8 mouse cellular contexts compared by ENCODE assay signal in the genomic region with DNA sequence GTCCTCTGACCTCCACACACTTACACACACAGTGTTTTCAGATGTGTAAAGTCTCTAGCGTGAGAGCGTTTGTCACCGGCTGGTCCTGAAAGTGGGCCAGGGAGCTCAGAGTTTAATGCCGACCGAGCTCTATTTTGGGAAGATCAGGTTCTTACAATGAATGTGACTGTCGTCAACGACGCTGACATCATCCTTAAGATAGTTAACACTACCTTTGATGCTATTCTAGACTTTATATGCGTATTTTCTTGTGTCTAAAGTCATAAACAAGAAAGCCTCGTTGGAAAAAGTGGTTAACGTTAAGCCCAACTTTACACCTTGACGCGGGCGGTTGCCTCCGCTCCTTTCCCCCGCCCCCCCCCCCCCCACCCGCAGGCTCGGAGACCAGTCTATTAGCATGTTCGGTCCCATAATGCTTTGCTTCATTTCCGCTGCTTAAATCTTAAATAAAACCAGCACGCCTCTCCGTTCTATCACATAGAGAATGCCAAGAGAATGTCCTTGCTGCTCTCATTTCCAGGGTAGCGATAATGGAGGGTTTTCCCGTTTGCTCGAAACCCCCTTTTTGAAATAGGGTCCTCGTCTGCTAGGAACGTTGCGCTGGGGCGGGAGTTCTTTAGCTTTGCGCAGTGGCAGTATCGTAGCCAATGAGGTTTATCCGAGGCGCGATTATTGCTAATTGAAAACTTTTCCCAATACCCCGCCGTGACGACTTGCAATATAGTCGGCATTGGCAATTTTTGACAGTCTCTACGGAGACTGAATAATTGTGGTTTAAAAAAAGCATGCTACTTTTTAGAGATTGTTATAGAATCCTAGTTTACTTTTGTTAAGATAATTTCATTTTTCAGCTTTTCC. TPM values are rescaled to one million over a fixed set of nuclear protein-coding genes. Genes with fewer than 3 reads are reported as not detected.
DNase-seq lines count a peak whose midpoint lies in the region; ATAC-seq and TF ChIP-seq lines count a peak whose summit lies in the region.

No protein-coding gene starts in this region.

- peak; percentile 57 for DNase-seq in G1E (ENCODE audit: low spot score)
- peak; percentile 73 to 86 for DNase-seq in cerebellum, adult 18-20 months
- peak; percentile 92 for DNase-seq in forebrain, postnatal 0 days
- DNase-seq in layer of hippocampus, adult 9-10 months (ENCODE audit: low spot score): peak; percentile 94
- peak; percentile 75 for DNase-seq in ovary, postnatal 14 days (ENCODE audit: low spot score)
- peak; percentile 88 for DNase-seq in thymus, postnatal 25 days

- H3K4me3 ChIP-seq in G1E (ENCODE audit: low read depth, low read length): peak overlapping the region; percentile 28; the same call in 1 of the 2 replicates
- peak overlapping the region; percentile 32 for H3K4me3 ChIP-seq in forebrain, postnatal 0 days (ENCODE audit: low read depth, low read length)
- H3K4me3 ChIP-seq in lung, embryonic 16.5 days (ENCODE audit: low read length): peak overlapping the region; percentile 49

- no peaks in the 10 kb centered on the region for H3K27me3 ChIP-seq in G1E (ENCODE audit: insufficient read depth, low read length)
- no peaks in the 10 kb centered on the region for H3K27me3 ChIP-seq in forebrain, postnatal 0 days (ENCODE audit: insufficient read depth, low read length)
- H3K27me3 ChIP-seq in lung, embryonic 16.5 days (ENCODE audit: control insufficient read depth, insufficient read depth, low read depth, low read length): no peaks in the 10 kb centered on the region

- peaks cover 51% of the 10 kb centered on the region for H3K4me1 ChIP-seq in G1E (ENCODE audit: insufficient read depth, low read depth, low read length)
- peaks cover 6% of the 10 kb centered on the region; the same call in 1 of the 2 replicates for H3K4me1 ChIP-seq in forebrain, postnatal 0 days (ENCODE audit: insufficient read depth)
- peaks cover 28% of the 10 kb centered on the region for H3K4me1 ChIP-seq in lung, embryonic 16.5 days (replicated peaks; ENCODE audit: control insufficient read depth, insufficient read depth, low read length)

- under 1% methylated on average over 39 of the region's 39 CpGs for WGBS in forebrain, postnatal 0 days
- WGBS in lung, embryonic 16.5 days: under 1% methylated on average over 38 of the region's 39 CpGs

- peak overlapping the region; percentile 72 for H3K4me2 ChIP-seq in forebrain, postnatal 0 days (ENCODE audit: low read depth)
- H3K4me2 ChIP-seq in lung, embryonic 16.5 days (ENCODE audit: low read depth, low read length): peak overlapping the region; percentile 83

- peak; percentile 38 for ATAC-seq in G1E (ENCODE audit: extremely low read depth, insufficient number of reproducible peaks, low FRiP score, poor library complexity, severe bottlenecking)
- ATAC-seq in forebrain, postnatal 0 days: peak; percentile 82
- peak; percentile 26 to 32 for ATAC-seq in hematopoietic stem cell, adult 5-6 weeks (replicated peaks in 1 of 2; ENCODE audit: insufficient read depth in 1 of 2, low FRiP score in 2 of 2, low TSS enrichment in 1 of 2, low read depth in 1 of 2, poor library complexity in 2 of 2, severe bottlenecking in 2 of 2)
- peak; percentile 74 for ATAC-seq in lung, embryonic 16.5 days (ENCODE audit: low read depth)

- H3K9ac ChIP-seq in forebrain, postnatal 0 days: peak overlapping the region; percentile 82
- H3K9ac ChIP-seq in lung, embryonic 16.5 days (ENCODE audit: low read length): peak overlapping the region; percentile 86

- no peaks in the 10 kb centered on the region for H3K36me3 ChIP-seq in G1E (replicated peaks)
- no peaks in the 10 kb centered on the region for H3K36me3 ChIP-seq in forebrain, postnatal 0 days (ENCODE audit: insufficient read depth)
- H3K36me3 ChIP-seq in lung, embryonic 16.5 days (ENCODE audit: control insufficient read depth, insufficient read depth, low read length): no peaks in the 10 kb centered on the region

- peak overlapping the region; percentile 100 for H3K27ac ChIP-seq in forebrain, postnatal 0 days (ENCODE audit: low read depth, low read length)
- H3K27ac ChIP-seq in lung, embryonic 16.5 days (ENCODE audit: low read length): peak overlapping the region; percentile 100

- no peaks in the 10 kb centered on the region for H3K9me3 ChIP-seq in G1E (replicated peaks)
- no peaks in the 10 kb centered on the region for H3K9me3 ChIP-seq in forebrain, postnatal 0 days (ENCODE audit: low read length)
- H3K9me3 ChIP-seq in lung, embryonic 16.5 days (ENCODE audit: control insufficient read depth, low read length): no peaks in the 10 kb centered on the region

- no peak for TF ChIP-seq CTCF in G1E (IDR thresholded peaks at IDR 0.05; ENCODE audit: low read depth, low read length)
- TF ChIP-seq CTCF in forebrain, postnatal 0 days (IDR thresholded peaks at IDR 0.05; ENCODE audit: low read depth): no peak

RNA-seq across cellular contexts. Expression of a gene that starts 4.5 kb away (rescaled TPM):
- total RNA-seq in G1E (2014; fragmentation: Nextera tagmentation): 27.5 and 29.7 TPM in 2 replicates
- total RNA-seq in G1E (2017): 9.3 and 14.8 TPM in 2 replicates
- polyA plus RNA-seq in G1E (2012): 8.0 and 13.3 TPM in 2 replicates
- 34.5 and 36.3 TPM in 2 replicates for total RNA-seq in forebrain, postnatal 0 days (2014; rRNA removed)
- 18.3 and 18.8 TPM in 2 replicates for polyA plus RNA-seq in forebrain, postnatal 0 days (2015; fragmentation: Nextera tagmentation; extraction: Ambion mirVana)
- total RNA-seq in hematopoietic stem cell, adult 5-6 weeks (2017): 6.0 and 10.4 TPM in 2 replicates
- 28.1 and 31.4 TPM in 2 replicates for polyA plus RNA-seq in lung, embryonic 16.5 days (2015; fragmentation: Nextera tagmentation; extraction: Ambion mirVana)

RNA-seq across cellular contexts. Expression of a gene that starts 17.4 kb away (rescaled TPM):
- total RNA-seq in G1E (2014; fragmentation: Nextera tagmentation) (17.8 and 25.8 TPM in 2 replicates), G1E (2017) (12.0 and 14.2 TPM in 2 replicates)
- 62.9 and 63.3 TPM in 2 replicates for polyA plus RNA-seq in G1E (2012)
- total RNA-seq in forebrain, postnatal 0 days (2014; rRNA removed): 23.5 and 29.8 TPM in 2 replicates
- polyA plus RNA-seq in forebrain, postnatal 0 days (2015; fragmentation: Nextera tagmentation; extraction: Ambion mirVana): 14.1 and 14.8 TPM in 2 replicates
- total RNA-seq in hematopoietic stem cell, adult 5-6 weeks (2017): 57.2 and 118 TPM in 2 replicates
- polyA plus RNA-seq in lung, embryonic 16.5 days (2015; fragmentation: Nextera tagmentation; extraction: Ambion mirVana): 70.1 and 74.4 TPM in 2 replicates

RNA-seq across cellular contexts. Expression of a gene that starts 23.0 kb away (rescaled TPM):
- total RNA-seq in G1E (2014; fragmentation: Nextera tagmentation) (not detected in 2 replicates), G1E (2017) (not detected in 2 replicates)
- polyA plus RNA-seq in G1E (2012): 0.18 TPM in 1 of 2 replicates, not detected in the other
- not detected in 2 replicates for total RNA-seq in forebrain, postnatal 0 days (2014; rRNA removed)
- not detected in 2 replicates for polyA plus RNA-seq in forebrain, postnatal 0 days (2015; fragmentation: Nextera tagmentation; extraction: Ambion mirVana)
- not detected in 2 replicates for total RNA-seq in hematopoietic stem cell, adult 5-6 weeks (2017)
- polyA plus RNA-seq in lung, embryonic 16.5 days (2015; fragmentation: Nextera tagmentation; extraction: Ambion mirVana): 9.7 and 9.8 TPM in 2 replicates

RNA-seq across cellular contexts. Expression of a gene that starts 59.7 kb away (rescaled TPM):
- 6.7 and 8.7 TPM in 2 replicates for total RNA-seq in G1E (2014; fragmentation: Nextera tagmentation)
- total RNA-seq in G1E (2017): 0.23 and 0.55 TPM in 2 replicates
- 3.4 and 3.7 TPM in 2 replicates for polyA plus RNA-seq in G1E (2012)
- total RNA-seq in forebrain, postnatal 0 days (2014; rRNA removed): 53.8 and 65.9 TPM in 2 replicates
- polyA plus RNA-seq in forebrain, postnatal 0 days (2015; fragmentation: Nextera tagmentation; extraction: Ambion mirVana): 48.2 and 49.9 TPM in 2 replicates
- total RNA-seq in hematopoietic stem cell, adult 5-6 weeks (2017): not detected in 2 replicates
- polyA plus RNA-seq in lung, embryonic 16.5 days (2015; fragmentation: Nextera tagmentation; extraction: Ambion mirVana): 3.9 and 6.0 TPM in 2 replicates

Comparison
In these comparisons a context has a peak if more than half of its experiments do, and no peak if none do; other contexts are left out.
1. Peak in every context shown above with its lines: DNase-seq, ATAC-seq, H3K4me3 ChIP-seq and H3K27ac ChIP-seq.
2. ATAC-seq: peak in every context shown above with its lines; median percentile 82 in forebrain, postnatal 0 days; 74 in lung, embryonic 16.5 days; 38 in G1E; 29 in hematopoietic stem cell, adult 5-6 weeks.